Mouse (Mus musculus): ENCODE data around the gene Gm27029. TPM values are rescaled to one million over a fixed set of nuclear protein-coding genes. Genes with fewer than 3 reads are reported as not detected.

Gm27029 gene
- polyA plus RNA-seq, 1 experiment from 2014 or later = 8.1 TPM

- Histone ChIP-seq H3K27ac (no peak overlapping the region), H3K27me3 (no peaks in the 10 kb centered on the region), H3K9ac (no peak overlapping the region), H3K4me2 (replicated peaks) (no peak overlapping the region), H3K4me3 (no peak overlapping the region), H3K9me3 (replicated peaks) (no peaks in the 10 kb centered on the region), H3K4me1 (no peaks in the 10 kb centered on the region), H3K36me3 (no peaks in the 10 kb centered on the region)
- 82% methylated on average over 3 of the region's 3 CpGs for WGBS
- ATAC-seq (ENCODE audit: low FRiP score) = no peak
Measured at GRCm38 (mm10) chr11:101357505-101358182, 67.0 kb downstream of the Gm27029 start.

Small RNA genes lying within 50 kb of the gene (microRNA-seq; reads per million reads assigned to microRNA genes)
- not detected for gene Mir6929

Other genes starting within 250 kb of the Gm27029 start
- 0.23 and 0.61 TPM in 2 replicates for gene Ccr10, start 249.4 kb downstream of the Gm27029 start, polyA plus RNA-seq (2016; fragmentation: Nextera tagmentation; extraction: Ambion mirVana)
- gene Ezh1, start 198.3 kb downstream of the Gm27029 start, polyA plus RNA-seq (2016; fragmentation: Nextera tagmentation; extraction: Ambion mirVana) = 17.3 and 18.5 TPM in 2 replicates
- gene Ramp2, start 178.8 kb downstream of the Gm27029 start, polyA plus RNA-seq (2016; fragmentation: Nextera tagmentation; extraction: Ambion mirVana) = 60.1 and 62.2 TPM in 2 replicates
- 90.9 and 97.4 TPM in 2 replicates for gene Vps25, start 171.1 kb downstream of the Gm27029 start, polyA plus RNA-seq (2016; fragmentation: Nextera tagmentation; extraction: Ambion mirVana)
- 8.5 and 9.5 TPM in 2 replicates for gene Wnk4, start 164.2 kb downstream of the Gm27029 start, polyA plus RNA-seq (2016; fragmentation: Nextera tagmentation; extraction: Ambion mirVana)
- gene Cntd1, start 145.8 kb downstream of the Gm27029 start, polyA plus RNA-seq (2016; fragmentation: Nextera tagmentation; extraction: Ambion mirVana) = 1.5 TPM in 2 replicates
- gene Coa3, start 145.7 kb downstream of the Gm27029 start, polyA plus RNA-seq (2016; fragmentation: Nextera tagmentation; extraction: Ambion mirVana) = 195 and 210 TPM in 2 replicates
- 154 and 158 TPM in 2 replicates for gene Becn1, start 122.5 kb downstream of the Gm27029 start, polyA plus RNA-seq (2016; fragmentation: Nextera tagmentation; extraction: Ambion mirVana)
- gene Psme3, start 108.6 kb downstream of the Gm27029 start, polyA plus RNA-seq (2016; fragmentation: Nextera tagmentation; extraction: Ambion mirVana) = 157 and 169 TPM in 2 replicates
- 2.4 and 3.5 TPM in 2 replicates for gene Aoc2, start 99.7 kb downstream of the Gm27029 start, polyA plus RNA-seq (2016; fragmentation: Nextera tagmentation; extraction: Ambion mirVana)
- gene Aoc3, start 94.2 kb downstream of the Gm27029 start, polyA plus RNA-seq (2016; fragmentation: Nextera tagmentation; extraction: Ambion mirVana) = 0.07 TPM in 1 of 2 replicates, not detected in the other
- not detected in 2 replicates for gene G6pc, start 57.2 kb downstream of the Gm27029 start, polyA plus RNA-seq (2016; fragmentation: Nextera tagmentation; extraction: Ambion mirVana)
- 77.7 and 79.0 TPM in 2 replicates for gene Aarsd1, start 7.2 kb downstream of the Gm27029 start, polyA plus RNA-seq (2016; fragmentation: Nextera tagmentation; extraction: Ambion mirVana)
- 27.6 and 29.4 TPM in 2 replicates for gene Rundc1, start 289 bp upstream of the Gm27029 start, polyA plus RNA-seq (2016; fragmentation: Nextera tagmentation; extraction: Ambion mirVana)
- 3.0 and 5.9 TPM in 2 replicates for gene Ptges3l, start 537 bp upstream of the Gm27029 start, polyA plus RNA-seq (2016; fragmentation: Nextera tagmentation; extraction: Ambion mirVana)
- 320 and 344 TPM in 2 replicates for gene Rpl27, start 17.5 kb upstream of the Gm27029 start, polyA plus RNA-seq (2016; fragmentation: Nextera tagmentation; extraction: Ambion mirVana)
- 4.2 and 5.7 TPM in 2 replicates for gene Ifi35, start 23.6 kb upstream of the Gm27029 start, polyA plus RNA-seq (2016; fragmentation: Nextera tagmentation; extraction: Ambion mirVana)
- 112 and 121 TPM in 2 replicates for gene Rnd2, start 40.2 kb upstream of the Gm27029 start, polyA plus RNA-seq (2016; fragmentation: Nextera tagmentation; extraction: Ambion mirVana)
- 94.8 and 95.7 TPM in 2 replicates for gene Vat1, start 41.4 kb upstream of the Gm27029 start, polyA plus RNA-seq (2016; fragmentation: Nextera tagmentation; extraction: Ambion mirVana)
- gene Brca1, start 127.2 kb upstream of the Gm27029 start, polyA plus RNA-seq (2016; fragmentation: Nextera tagmentation; extraction: Ambion mirVana) = 11.2 and 12.1 TPM in 2 replicates
- gene Nbr1, start 127.4 kb upstream of the Gm27029 start, polyA plus RNA-seq (2016; fragmentation: Nextera tagmentation; extraction: Ambion mirVana) = 122 and 128 TPM in 2 replicates
- gene Tmem106a, start 157.4 kb upstream of the Gm27029 start, polyA plus RNA-seq (2016; fragmentation: Nextera tagmentation; extraction: Ambion mirVana) = 3.9 and 4.9 TPM in 2 replicates
- not detected in 2 replicates for gene Gm11634, start 174.5 kb upstream of the Gm27029 start, polyA plus RNA-seq (2016; fragmentation: Nextera tagmentation; extraction: Ambion mirVana)
- 29.4 and 35.4 TPM in 2 replicates for gene Rdm1, start 202.4 kb upstream of the Gm27029 start, polyA plus RNA-seq (2016; fragmentation: Nextera tagmentation; extraction: Ambion mirVana)
- gene Arl4d, start 240.7 kb upstream of the Gm27029 start, polyA plus RNA-seq (2016; fragmentation: Nextera tagmentation; extraction: Ambion mirVana) = 11.6 and 12.1 TPM in 2 replicates